In genomic region chr1:41810318-41810964, GRCm38 (mm10) we compare ENCODE assay signal across 8 mouse cellular contexts.
DNase-seq lines count a peak whose midpoint lies in the region; ATAC-seq and TF ChIP-seq lines count a peak whose summit lies in the region.
"Had no signal": no experiment of that assay in that cellular context is flagged by ENCODE, and none has a peak within 500 bp of the region (broad histone marks: within the 10 kb centered on the region; RNA-seq: fewer than 3 reads in every experiment).

No protein-coding gene starts in this region.

- H3K9ac ChIP-seq in forebrain, postnatal 0 days, result peak overlapping the region; percentile 52
- no peak overlapping the region for H3K9ac ChIP-seq in intestine, postnatal 0 days (ENCODE audit: low read depth, low read length)

- peak overlapping the region; percentile 27 for H3K4me3 ChIP-seq in forebrain, postnatal 0 days (ENCODE audit: low read depth, low read length)
- no peak overlapping the region for H3K4me3 ChIP-seq in intestine, postnatal 0 days (ENCODE audit: low read depth, low read length)
- H3K4me3 ChIP-seq: erythroblast, embryonic 14.5 days had no signal

- H3K4me2 ChIP-seq in forebrain, postnatal 0 days (ENCODE audit: low read depth), result peak overlapping the region; percentile 47
- no peak overlapping the region for H3K4me2 ChIP-seq in intestine, postnatal 0 days (replicated peaks; ENCODE audit: low read depth)

- peaks cover 11% of the 10 kb centered on the region for H3K4me1 ChIP-seq in forebrain, postnatal 0 days (ENCODE audit: insufficient read depth)
- H3K4me1 ChIP-seq in intestine, postnatal 0 days (replicated peaks; ENCODE audit: control insufficient read depth, insufficient read depth, low read length), result no peaks in the 10 kb centered on the region

- peak; percentile 88 for TF ChIP-seq CTCF in forebrain, postnatal 0 days (IDR thresholded peaks at IDR 0.05; ENCODE audit: low read depth)
- peak; percentile 73 for TF ChIP-seq CTCF in intestine, postnatal 0 days (IDR thresholded peaks at IDR 0.05; ENCODE audit: low read depth)

- no peaks in the 10 kb centered on the region for H3K36me3 ChIP-seq in forebrain, postnatal 0 days (ENCODE audit: insufficient read depth)
- H3K36me3 ChIP-seq in intestine, postnatal 0 days (ENCODE audit: control insufficient read depth, insufficient read depth), result no peaks in the 10 kb centered on the region

- 4% methylated on average over 9 of the region's 9 CpGs for WGBS in forebrain, postnatal 0 days
- WGBS in intestine, postnatal 0 days, result 16% methylated on average over 9 of the region's 9 CpGs

- intact Hi-C loops in left cerebral cortex, postnatal 10 days (cut with DNase I), result loop anchor here (5.0 kb wide), 5 partner anchors 77 to 882 kb away; no protein-coding TSS in a partner anchor

- H3K27ac ChIP-seq in forebrain, postnatal 0 days (ENCODE audit: low read depth, low read length), result peak overlapping the region; percentile 86
- no peak overlapping the region for H3K27ac ChIP-seq in intestine, postnatal 0 days (ENCODE audit: low read depth, low read length)

- no peaks in the 10 kb centered on the region for H3K9me3 ChIP-seq in forebrain, postnatal 0 days (ENCODE audit: low read length)
- H3K9me3 ChIP-seq in intestine, postnatal 0 days (ENCODE audit: control insufficient read depth), result no peaks in the 10 kb centered on the region

- no peaks in the 10 kb centered on the region for H3K27me3 ChIP-seq in forebrain, postnatal 0 days (ENCODE audit: insufficient read depth, low read length)
- no peaks in the 10 kb centered on the region for H3K27me3 ChIP-seq in intestine, postnatal 0 days (replicated peaks; ENCODE audit: control insufficient read depth, insufficient read depth, low read length)

- peak; percentile 41 to 72 for DNase-seq in adrenal gland, adult (ENCODE audit: inconsistent age in 2 of 2, low spot score in 1 of 2)
- peak; percentile 5 for DNase-seq in cerebellum, adult 8-10 months
- DNase-seq in forebrain, postnatal 0 days, result peak; percentile 93
- DNase-seq in left cerebral cortex, postnatal 10 days (ENCODE audit: extremely low spot score in 1 of 2, low spot score in 2 of 2), result peak; percentile 77 to 85
- DNase-seq in neural tube, embryonic 10.5 days (ENCODE audit: extremely low spot score, low spot score), result peak; percentile 69
- no peak for DNase-seq in T-cell, adult 2 months (ENCODE audit: low spot score)

- peak; percentile 96 for ATAC-seq in forebrain, postnatal 0 days
- no peak for ATAC-seq in intestine, postnatal 0 days
